Mouse (Mus musculus) spleen, postnatal 36 days (tissue): Measurements from ENCODE around the gene Sptan1.

Experiments
- DNase-seq, 2 experiments: peaks; one replicate each; pipeline ENCODE4 v3.0.0; 2022; ENCODE audit warnings: low spot score in 2 of 2, mixed read lengths in 1 of 2

Sptan1 gene

DNA sequence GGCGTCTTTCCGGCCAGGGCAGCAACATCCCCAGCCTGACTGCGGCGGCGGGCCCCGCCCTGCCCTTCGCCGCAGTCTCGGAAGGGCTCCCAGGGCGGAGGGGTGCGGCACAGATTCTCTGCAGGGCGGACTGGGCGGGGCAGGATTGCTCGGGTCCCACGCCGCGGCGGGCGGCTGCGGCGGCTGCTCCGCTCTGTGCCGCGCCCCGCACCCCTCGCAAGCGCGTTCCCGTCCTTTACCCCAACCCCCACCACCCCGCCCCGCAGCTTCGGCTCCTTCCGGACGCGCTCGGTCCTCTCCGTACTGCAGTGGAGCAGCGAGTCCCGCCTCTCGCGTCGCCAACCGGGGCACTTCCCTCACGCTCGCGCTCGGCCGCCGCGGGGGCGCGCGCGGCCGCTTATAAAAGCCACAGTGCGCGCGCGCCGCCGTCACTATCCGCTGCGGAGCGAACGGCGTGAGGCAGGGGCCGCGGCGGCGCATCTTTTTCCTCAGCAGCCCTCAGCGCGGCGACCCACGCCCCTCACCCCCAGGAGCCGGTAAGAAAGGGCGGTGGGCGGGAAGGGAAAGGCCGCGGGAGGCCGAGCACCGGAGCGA is at the start of gene Sptan1:
Gene Sptan1, plus strand, starts transcription at position 311 of the 594 bp plus-strand sequence.
- peak; percentile 93 to 94 for DNase-seq

GRCm38 (mm10) chr2:29917621-29918020 is 47.7 kb upstream of the Sptan1 start:
- DNase-seq: peak; percentile 40 to 56

DNA sequence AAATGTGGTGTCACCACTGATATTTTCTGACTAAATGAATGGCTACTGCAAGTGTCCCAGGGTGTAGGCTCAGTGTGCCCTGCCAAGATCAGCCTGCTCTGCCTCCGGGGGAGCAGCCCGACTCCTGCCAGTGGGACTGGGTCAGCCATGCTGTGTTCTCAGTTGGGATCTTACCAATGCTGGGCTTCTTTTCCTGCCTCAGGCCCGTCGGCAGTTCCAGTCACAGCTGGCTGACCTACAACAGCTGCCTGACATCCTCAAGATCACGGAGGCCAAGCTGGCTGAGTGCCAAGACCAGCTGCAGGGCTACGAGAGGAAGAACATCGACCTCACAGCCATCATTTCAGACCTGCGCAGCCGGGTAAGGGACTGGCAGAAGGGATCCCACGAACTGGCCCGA is 43.3 kb upstream of the Sptan1 start:
- peak; percentile 48 for DNase-seq

DNA sequence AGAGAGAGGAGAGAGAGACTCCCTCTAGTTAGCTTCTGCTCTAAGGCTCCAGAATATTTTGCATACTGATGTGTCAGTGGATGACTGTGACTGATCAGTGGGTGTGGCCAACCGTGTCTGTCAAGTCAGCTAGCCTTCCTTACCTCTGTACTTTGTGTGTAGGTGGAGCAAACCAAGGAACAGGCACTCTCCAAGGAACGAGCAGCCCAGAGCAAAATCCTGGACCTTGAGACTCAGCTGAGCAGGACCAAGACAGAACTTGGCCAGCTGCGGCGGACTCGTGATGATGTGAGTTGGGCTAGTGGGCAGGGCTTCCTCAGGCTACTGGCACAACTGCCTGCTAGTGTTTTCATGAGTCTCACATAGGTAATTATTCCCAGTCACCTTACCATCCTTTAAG is 38.8 kb upstream of the Sptan1 start:
- no peak for DNase-seq

GRCm38 (mm10) chr2:29930506-29930905 is 34.9 kb upstream of the Sptan1 start:
- DNase-seq: no peak

- no peak for DNase-seq
Measured at GRCm38 (mm10) chr2:29931194-29931593, 34.2 kb upstream of the Sptan1 start.

DNA sequence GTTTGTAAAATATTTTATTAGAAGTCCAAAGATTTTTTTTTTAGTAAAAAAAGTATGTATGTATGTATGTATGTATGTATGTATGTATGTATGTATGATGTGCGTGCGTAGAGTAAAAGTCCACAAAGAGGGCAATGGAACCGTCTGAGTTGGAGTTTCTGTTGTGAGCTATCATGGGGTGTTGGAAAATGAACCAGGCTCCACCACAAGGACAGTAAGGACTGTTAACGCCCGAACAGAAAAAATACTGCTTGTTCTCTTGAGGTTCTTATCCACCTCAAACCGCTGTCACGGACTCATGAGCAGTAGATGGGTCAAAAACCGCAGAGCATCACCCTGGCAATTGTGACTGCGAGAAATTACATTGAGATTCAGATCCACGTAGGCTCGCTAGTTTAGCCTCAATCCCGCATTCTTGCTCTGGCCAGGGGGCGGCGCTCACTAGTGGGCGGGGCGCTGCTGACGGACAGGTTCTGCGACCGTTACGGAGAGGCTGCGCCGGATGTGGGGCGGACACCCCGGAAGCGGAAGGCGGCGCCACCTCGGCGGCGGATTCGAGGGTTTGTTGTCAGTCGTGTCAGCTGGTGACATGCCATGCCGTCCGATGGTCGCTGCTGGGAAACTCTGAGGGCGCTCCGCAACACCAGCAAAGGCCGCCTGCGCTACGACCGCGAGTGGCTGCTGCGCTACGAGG is 30.3 kb upstream of the Sptan1 start, which contains the start of gene Gle1:
Gene Gle1, plus strand, starts transcription at position 521 of the 694 bp plus-strand sequence.
- DNase-seq: peak; percentile 94 to 95

GRCm38 (mm10) chr2:29940073-29940472 is 25.3 kb upstream of the Sptan1 start:
- no peak for DNase-seq

- DNase-seq: no peak
Measured at GRCm38 (mm10) chr2:29940826-29941225, 24.5 kb upstream of the Sptan1 start.

GRCm38 (mm10) chr2:29944723-29945122 is 20.6 kb upstream of the Sptan1 start:
- no peak for DNase-seq

DNA sequence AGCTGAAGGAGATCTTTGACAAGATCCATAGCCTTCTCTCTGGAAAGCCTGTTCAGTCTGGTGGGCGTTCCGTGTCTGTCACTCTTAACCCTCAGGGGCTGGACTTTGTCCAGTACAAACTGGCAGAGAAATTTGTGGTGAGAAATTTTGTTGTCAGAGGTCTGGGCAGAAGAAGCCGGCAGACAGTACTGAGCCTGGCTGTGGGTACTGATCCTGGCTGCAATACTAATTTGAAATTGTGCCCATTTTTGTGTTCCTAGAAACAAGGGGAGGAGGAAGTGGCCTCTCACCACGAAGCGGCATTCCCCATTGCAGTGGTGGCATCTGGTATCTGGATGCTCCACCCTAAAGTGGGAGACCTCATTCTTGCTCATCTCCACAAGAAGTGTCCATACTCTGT is 16.5 kb upstream of the Sptan1 start:
- DNase-seq: no peak

GRCm38 (mm10) chr2:29961246-29961645 is 4.1 kb upstream of the Sptan1 start:
- no peak for DNase-seq

- peak; percentile 9 to 12 for DNase-seq
Measured at GRCm38 (mm10) chr2:29964354-29965249, 758 bp upstream of the Sptan1 start.

DNA sequence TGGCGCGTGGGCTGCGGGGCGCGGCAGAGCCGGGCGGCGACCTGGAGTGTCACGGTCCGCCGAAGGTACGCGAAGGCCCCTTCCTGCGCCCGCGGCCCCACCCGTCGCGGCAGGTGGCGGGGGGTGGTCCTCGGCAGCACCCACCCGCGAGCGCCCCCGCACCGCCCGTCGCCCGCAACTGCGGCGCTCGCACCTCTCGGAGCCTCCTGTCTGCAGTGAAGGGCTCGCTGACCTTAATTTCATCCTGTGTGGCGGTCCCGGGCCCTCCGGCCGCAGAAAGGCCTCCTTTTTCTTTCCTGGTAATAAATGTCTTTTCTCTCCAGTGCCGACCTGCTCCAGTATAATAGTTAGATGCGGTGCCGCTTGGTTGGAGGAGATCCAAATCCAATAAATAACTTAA is 546 bp downstream of the Sptan1 start:
- DNase-seq: peak; percentile 37 to 52

DNA sequence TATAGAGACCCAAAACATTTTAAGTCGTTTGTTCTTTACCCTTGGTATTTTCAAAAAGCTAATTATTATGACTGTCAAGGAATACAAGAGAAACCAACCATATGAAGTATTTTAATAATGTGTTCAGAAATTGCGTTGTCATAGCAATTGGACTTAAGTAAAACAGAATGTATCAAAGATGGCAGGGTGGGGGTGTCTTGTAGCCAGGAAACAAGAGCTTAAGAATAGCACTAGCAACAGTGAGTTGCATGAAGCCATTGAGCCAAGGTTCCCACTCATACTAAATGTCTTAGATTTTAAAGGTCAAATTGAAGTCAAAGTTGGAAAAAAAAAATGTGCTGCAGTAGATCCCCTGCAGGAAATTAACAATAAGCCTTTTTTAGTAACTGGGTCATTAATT is 1.5 kb downstream of the Sptan1 start:
- DNase-seq: no peak

DNA sequence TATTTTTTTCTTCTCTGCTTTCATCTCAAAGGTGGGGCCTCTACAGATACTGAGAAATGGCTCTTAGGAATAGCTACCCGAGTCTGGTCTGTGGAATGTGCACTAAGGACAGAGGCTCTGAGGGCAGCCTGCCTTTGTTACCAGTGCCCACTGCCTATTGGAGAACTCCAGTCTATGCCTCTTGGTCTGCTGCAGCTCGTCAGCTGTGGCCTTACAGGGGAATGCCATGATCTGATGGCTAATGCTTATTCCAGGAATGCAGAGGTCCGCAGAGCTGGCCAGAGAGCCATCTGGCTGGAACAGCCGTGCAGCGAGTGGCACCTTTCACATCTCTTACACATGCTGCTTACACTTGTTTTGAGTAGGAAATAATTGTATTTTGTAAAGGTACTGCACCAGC is 2.4 kb downstream of the Sptan1 start:
- no peak for DNase-seq

- no peak for DNase-seq
Measured at GRCm38 (mm10) chr2:29968638-29969037, 3.3 kb downstream of the Sptan1 start.

DNA sequence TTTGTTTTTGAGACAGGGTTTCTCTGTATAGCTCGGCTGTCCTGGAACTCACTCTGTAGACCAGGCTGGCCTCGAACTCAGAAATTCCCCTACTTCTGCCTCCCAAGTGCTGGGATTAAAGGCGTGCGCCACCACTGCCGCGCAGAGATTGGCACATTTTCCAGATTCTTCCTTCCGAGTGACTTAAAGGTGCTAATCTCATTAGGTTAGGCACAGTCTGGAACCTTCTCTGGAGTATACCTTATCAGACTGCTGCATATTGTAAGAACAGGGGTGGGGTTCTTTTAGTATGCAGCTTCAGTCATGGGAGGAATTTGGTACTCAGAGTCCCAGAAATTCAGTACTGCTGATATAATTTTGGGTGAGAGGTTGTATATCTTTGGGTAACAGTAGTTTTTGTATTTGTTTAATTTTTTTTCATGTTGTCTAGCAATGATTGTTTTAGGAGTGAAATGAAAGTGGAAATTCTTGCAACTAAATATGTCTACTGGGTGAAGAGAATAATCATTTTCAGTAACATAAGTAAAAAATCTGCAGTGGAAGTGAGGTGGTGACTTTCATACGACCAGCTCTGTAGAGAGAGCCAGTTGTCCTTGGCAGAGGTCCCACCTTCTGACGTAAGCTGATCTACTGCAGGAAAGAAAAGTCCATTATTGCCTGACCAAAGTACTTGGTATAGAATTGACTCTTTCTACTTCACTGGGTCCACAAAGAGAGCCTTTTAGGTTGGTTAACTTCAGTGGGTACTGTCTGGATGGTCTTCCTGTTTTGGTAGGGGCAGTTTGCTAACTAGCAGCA is 6.7 kb downstream of the Sptan1 start:
- no peak for DNase-seq

DNA sequence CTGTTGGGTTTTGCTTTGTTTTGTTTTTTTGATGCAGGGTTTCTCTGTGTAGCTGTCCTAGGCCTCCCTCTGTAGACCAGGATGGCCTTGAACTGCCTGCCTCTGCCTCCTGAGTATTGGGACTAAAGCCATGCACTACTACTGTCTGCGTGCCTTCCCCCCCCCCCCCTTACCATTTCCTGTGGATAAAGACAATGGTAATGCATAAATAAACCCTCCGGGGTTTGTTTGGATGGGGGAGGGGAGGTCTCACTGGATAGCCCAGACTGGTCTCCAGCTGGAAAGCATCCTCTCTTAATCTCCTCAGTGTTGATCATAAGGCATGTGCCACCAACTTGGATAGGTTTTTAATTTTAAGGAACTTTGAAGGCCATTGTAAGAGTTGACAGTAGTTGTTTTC is 8.2 kb downstream of the Sptan1 start:
- DNase-seq: no peak

DNA sequence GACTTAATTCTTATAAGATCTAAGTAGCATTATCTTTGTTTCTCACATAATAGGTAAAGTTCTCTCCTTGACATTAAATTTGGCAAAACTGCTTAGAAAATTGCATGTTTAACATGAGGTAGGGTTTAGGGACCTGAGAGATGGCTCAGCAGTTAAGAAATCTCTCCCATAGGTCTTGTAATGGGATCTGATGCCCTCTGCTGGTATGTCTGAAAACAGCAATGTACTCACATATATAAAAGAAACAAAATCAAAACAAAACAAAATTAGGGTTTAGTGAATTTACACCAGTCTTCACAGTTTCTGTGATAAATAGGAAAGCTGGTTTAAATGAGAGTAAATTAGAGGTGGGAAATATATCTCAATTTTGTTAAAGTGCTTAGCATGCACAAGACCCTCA is 11.9 kb downstream of the Sptan1 start:
- DNase-seq: peak; percentile 24 to 47

DNA sequence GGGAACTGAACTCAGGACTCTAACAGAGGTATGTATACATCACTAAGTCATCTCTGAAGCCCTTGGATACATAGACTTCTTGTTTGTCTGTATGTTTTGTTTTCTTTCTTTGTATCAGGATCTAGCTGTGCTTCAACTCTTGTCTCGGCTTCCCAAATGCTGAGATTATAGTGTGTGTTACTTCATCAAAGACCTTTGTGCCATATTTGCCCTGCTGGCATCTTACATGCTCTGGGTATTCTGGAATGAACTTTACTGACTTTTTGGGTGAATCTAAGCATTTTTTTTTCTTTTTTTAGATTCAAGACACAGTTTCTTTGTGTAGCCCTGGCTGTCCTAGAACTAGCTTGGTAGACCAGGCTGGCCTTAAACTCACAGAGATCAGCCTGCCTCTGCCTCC is 15.3 kb downstream of the Sptan1 start:
- DNase-seq: no peak

DNA sequence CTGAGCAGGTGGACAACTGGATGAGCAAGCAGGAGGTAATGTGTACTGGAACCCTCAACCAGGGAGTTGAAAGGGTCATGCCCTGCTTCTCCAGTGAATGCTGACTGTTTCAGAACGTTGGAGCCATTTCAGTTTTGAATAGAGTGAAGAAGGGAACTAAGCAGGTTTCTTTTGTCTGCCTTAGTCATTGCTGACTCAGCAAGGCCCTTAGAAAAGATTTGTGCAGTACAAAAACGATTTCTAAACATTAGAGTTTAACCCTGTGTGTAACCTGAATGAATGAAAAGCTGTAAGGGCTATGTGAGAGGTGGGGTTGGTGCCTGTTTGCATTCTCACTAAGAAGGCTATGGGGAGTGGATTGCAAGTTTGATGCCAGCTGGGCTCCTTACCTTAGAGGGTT is 26.6 kb downstream of the Sptan1 start:
- no peak for DNase-seq
